Mouse (Mus musculus) right cerebral cortex, adult 2 months (tissue): ENCODE data around the gene Zfp358.

Source experiments
- DNase-seq, 2 experiments: peaks; one replicate each; pipeline ENCODE4 v3.0.0; 2021 to 2022; ENCODE audit warnings: low spot score in 2 of 2

Gene Zfp358

DNA sequence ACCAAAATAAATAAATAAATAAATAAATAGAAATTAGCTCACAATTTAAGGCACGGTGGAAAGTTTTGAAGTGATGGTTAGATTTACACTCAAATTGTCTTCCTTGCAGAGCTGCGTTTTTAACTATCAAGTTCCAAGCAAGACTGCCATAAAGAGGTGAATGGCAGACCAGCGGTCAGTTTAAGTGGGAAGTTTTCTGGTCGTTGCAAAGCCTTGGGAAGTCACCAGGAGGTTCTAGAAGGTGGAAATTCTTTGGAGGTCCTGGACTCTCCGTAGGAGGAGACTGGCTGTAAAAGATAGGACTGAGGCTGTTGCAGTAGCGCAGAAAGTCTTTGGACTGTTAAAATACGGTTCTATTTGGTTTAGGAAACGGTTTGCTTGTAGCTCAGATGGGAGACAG lies 6.8 kb downstream of the Zfp358 start:
- DNase-seq = no peak

DNA sequence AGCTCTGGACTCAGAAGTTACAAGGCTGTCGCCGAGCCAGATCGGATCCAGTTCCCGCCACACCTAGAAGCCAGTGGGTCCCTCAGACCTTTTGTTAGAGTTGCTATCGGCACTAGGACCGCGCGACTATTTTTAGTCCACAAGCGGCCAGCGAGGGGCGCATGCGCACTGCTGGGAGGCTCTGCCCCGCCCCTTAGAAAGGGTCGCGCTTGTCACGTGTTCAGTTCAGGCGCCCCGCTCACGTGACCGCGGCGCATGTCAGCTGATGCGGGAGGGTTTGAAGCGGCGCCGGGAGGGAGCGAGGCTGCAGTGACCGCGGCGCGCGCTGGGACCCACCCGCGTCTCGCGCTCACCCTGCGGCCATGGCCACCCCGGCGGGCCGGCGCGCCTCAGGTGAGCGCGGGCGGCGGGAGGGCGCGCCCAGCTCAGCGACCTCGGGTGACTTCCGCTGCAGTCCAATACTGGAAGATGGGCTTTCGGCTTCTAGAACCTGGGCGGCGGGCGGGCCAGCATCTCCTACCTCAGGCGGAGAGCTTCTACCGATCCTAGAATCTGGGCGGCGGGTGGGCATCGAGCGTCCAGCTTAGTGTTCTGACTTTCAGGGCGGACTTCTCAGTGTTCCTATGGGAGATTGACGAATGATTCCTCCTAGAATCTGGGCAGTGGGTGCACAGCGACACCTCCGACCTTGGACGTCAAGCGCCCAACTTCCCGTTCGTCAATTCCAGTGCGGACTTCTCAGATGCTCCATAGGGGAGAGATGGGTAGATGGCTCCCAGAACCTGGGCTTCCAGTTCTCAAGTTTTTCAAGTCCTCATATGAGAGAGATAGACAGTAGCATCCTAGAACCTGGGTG lies 7.5 kb downstream of the Zfp358 start, which contains the start of gene Mcoln1:
Mcoln1 (plus strand) TSS at position 223 of the 856 bp plus-strand sequence.
- peak; percentile 97 to 99 for DNase-seq

DNA sequence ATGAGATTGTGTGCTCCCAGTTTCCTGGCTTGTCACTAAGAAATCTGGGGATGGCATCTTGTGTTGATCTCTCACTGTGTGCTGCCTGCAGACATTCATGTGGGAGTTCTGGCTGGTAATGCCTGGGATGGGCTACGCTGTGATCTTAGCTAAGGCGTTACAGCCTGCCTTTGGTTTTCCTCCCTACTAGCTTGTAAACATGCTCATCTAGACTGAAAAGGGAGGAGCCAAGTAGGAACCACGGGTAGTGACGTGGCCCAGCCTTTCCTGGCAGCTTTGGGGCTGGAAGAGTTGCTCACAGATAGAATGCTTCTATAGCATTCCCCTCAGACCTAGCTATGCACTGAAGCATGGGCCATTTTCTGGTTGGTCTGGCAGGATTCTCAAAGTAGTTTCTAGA lies 9.3 kb downstream of the Zfp358 start:
- DNase-seq = peak; percentile 36 to 43

DNA sequence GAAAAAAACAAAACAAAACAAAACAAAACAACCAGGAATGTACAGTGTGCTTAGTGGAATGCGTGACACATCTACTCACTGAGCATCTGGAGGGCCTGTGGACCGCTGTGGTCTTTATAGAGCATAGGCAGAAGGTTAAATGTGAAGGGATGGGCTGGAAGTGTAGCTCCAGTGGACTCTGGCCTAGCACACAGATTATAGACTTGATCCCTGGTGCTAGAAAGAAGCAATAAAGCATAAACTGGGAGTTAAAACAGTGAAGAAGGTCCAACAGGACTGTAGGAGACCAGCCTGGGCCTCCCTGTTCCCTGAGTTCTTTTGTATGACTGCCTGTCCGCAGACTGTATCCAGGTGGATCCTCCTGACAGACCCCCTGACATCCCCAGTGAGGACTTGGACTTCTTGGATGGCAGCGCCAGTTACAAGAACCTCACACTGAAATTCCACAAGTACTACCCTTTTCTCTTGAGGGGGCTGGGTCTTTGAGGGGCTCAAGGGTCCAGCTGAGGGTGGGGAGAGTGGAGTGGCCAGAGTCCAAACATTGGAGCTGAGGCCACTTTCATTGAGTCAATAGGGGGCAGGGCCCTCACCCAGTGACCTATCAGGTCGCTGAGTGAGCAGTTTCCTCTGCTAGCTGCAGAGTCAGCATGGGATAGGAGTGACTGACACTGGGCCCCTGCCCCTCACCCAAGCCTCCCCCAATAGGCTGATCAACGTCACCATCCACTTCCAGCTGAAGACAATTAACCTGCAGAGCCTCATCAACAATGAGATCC lies 15.2 kb downstream of the Zfp358 start:
- DNase-seq = no peak

DNA sequence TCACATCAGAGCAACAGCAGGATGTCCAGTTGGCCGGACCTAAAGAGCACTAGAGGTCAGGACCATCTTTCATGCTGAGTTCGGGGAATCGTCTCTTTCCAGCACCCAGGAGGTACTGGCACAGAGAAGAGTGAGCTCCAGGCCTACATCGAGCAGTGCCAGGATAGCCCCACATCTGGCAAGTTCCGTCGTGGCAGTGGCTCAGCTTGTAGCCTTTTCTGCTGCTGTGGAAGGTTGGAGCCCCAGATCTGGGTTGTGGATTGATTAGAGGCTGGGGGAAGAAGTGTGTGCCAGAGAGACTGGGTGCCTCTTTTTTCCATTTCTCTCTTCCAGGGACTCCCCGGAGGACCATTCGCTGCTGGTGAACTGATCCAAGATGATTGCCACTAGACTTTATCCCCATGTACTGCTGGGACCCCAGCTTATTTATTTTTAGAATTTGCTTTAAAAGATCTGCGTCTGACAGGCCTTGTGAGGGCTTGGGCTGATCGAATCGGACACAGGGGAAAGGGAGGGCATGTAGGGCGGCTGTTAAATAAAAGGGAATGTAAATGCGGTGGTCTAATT lies 21.8 kb downstream of the Zfp358 start:
- DNase-seq = no peak

DNA sequence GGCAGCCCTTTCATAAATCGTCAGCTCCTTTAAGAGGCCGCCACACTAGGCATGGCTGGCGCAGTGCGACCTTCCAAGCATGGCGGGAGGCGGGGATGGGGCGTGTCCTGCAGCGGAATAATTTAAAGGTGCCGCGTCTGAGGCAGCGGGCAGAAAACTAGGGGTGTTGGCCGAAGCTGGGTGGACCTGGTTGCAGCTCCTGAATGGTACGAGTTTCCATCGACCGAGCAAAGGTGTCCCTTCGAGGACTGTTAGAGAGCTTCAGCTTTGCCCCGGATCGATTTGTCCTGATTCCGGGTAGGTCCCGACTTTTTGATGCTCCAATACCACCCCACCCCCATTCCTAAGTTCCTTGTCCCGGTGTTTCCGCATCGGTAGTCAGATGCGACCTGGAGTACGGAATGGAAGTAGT lies 22.3 kb downstream of the Zfp358 start, which contains the start of gene Pnpla6:
Pnpla6 (plus strand) TSS at position 125 of the 412 bp plus-strand sequence.
- DNase-seq = peak; percentile 89 to 92

DNA sequence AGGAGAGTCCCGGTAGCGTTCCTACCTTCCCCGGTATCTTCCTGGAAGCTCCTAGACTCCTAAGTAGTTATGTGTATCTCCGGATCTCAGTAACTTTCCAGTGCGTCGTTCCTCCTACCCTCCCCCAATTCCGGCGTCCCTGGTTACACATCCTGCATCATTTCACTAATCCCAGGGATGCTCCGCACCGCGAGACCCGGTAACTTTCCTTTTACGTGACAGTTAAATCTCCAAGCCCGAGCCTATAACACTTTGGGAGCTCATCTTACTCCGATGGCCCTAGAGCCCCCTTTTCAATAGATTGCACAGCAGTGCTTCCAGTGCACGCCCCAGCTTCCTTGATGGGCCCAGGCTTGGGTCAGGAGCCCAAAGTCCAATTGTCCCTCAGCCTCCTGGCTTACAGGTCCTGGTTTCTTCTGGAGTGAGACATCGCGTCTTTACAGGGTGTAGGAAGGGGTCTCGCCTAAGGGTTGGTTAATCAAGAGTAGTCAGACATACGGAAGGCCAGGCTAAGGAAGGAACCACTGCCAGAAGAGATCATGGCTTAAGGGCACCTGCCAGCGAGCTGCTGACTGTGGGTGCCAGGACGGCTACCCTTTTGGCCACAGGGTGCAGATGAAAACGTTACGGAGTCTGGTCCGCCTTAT lies 23.0 kb downstream of the Zfp358 start:
- peak; percentile 68 to 77 for DNase-seq

DNA sequence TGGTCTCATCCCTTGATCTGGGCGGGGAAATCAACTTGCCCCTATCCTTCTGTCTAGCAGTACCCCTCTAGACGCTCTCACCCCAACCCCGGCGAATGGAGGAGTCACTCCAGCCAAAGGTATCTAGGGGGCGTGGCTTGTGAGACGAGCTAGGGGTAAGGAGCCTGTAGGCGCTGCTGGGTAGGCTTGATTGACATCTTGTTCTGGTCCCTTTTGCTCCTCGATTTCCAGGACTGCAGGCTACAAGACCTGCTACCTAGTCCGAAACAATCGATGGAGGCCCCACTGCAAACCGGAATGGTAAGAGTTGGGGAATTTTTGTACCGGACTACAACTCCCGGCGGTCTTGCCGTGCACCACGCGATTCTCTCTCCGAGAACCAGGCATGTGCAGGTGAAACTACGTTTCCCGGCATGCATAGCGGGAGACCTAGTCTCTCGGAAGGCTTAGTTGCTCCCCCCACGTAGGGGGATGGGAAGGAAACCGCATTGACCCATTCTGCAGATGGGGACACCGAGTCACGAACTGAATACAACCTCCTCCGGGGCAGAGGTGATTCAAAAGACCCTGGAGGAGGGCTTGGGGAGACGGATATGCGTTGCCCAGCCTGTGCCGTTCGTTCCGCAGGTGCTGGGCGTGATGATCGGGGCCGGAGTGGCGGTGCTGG lies 23.6 kb downstream of the Zfp358 start:
- peak; percentile 97 to 98 for DNase-seq

DNA sequence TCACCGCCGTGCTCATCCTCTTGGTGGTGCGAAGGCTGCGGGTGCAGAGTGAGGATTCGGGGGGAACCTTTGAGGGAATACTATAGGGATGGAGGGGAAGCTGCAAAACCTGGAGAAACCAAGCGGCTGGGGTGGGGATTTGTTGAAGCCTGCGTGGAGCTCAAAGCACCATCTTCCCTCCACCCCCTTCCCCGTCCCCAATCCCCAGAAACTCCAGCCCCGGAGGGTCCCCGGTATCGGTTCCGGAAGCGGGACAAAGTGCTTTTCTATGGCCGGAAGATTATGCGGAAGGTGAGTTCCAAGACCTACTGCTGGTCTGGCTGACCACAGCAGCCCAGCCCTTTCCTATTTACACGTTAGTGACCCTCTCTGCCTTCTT lies 24.2 kb downstream of the Zfp358 start:
- peak; percentile 27 to 34 for DNase-seq

DNA sequence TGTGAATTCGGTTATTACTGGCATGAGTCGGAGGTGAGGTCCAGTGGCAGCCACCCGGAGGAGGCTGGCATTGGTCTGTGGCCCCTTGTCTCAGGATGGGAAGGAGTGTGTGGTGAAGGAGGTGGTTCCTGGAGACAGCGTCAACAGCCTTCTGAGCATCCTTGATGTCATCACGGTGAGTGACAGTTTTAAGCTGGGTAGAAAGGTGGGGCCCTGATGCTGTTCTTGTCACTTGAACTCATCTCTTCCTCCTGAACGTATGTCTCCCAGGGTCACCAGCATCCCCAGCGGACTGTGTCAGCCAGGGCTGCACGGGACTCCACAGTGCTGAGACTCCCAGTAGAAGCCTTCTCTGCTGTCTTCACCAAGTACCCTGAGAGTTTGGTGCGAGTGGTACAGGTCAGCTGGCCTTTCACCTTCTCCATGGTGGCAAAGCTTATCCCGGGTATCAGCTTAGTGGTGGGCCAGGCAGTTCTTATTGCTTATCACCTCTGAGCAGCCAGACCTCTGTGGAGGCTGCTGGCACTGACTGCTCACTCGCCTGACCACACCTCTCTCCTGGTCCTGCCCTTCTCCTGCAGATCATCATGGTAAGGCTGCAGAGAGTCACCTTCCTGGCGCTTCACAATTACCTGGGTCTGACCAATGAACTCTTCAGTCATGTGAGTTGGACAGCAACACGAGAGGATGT lies 29.2 kb downstream of the Zfp358 start:
- no peak for DNase-seq

DNA sequence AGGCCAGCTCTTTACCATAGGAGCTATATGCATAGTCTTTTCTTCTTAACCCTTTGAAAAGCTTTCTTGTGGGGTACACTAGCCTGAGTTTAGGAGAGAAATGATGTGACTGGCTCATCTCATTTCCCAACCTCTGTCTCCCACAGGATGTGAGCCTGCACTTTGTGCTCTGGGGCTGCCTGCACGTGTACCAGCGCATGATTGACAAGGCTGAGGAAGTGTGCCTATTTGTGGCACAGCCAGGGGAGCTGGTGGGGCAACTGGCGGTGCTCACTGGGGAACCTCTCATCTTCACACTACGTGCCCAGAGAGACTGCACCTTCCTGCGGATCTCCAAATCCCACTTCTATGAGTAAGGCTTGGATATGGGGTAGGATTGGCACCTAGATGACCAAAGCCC lies 37.9 kb downstream of the Zfp358 start:
- no peak for DNase-seq

DNA sequence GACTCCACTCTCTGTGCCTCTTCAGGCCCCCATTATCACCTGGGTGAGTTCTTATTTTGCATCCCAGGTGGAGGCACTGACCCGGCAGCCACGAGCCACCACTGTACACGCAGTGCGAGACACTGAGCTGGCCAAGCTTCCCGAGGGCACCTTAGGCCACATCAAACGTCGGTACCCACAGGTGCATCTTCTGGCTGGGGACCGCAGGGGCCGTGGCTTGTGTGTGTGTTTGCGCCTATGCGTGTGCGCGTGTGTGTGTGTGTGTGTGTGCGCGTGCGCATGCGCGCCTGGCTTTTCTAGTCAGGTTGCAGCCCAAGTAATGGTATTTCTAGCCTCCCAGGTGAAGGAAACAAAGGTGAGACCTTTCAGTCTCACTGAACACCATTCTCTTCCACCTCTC lies 39.0 kb downstream of the Zfp358 start:
- no peak for DNase-seq

DNA sequence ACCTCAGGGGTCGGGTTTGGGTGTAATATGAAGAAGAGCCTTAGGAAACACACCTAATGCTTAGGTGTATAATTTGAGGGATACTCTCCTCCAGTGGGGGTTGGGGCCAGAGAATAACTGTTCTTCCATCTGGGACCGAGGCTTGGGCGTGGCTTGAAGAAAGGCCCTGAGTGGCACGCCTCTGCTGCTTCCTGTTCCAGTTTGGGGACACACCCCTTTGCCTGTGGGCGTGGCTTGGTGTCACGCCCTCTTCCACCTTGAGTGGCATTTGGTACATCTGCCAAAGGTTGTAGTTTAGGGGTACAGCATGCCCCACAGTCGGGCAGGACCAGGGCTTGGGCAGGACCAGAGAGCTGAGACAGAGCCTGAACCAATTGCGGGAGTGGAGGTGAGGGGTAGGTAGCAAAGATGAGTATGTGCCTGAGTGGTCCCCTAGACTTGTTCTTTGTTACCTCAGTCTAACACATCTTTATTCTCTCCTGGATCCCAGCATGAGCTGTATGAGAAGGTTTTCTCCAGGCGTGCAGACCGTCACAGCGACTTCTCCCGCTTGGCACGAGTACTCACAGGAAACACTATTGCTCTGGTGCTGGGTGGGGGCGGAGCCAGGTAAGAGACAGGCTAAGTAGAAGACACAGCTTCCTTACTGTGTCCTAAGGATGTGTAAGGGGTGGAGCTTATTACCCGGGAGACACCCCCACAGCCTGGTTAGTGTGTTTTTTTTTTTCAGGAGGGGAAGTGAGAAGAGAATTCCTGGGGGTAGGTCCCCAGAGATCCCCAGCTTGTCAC lies 43.3 kb downstream of the Zfp358 start:
- DNase-seq = no peak

DNA sequence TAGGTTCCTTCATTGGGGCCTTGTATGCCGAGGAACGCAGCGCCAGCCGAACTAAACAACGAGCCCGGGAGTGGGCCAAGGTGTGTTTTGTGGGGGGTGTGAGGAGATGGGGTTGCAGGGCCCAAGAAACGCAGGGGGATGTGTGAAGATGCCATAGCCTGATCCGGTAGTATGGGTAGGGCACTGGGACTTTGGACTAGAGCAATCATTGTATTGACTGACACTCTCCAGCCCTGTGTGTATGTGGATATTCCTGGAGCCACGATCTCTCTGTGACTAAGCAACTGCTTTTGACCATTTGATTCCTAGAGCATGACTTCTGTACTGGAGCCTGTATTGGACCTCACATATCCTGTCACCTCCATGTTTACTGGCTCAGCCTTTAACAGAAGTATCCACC lies 44.0 kb downstream of the Zfp358 start:
- DNase-seq = no peak

DNA sequence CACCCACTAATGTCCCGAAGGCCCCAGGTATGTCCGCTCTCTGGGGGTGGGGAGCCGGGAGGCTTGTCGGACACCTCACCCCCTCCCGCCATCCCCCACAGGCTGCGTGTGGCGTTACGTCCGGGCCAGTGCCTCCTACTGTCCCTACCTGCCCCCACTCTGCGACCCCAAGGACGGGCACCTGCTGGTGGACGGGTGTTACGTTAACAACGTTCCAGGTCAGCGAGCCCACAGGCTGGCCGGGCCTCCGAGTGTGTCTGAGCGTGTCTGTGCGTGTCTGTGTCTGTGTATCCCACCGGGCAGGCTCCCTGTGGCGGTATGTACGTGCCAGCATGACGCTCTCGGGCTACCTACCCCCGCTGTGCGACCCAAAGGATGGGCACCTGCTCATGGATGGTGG lies 44.7 kb downstream of the Zfp358 start:
- DNase-seq = no peak

DNA sequence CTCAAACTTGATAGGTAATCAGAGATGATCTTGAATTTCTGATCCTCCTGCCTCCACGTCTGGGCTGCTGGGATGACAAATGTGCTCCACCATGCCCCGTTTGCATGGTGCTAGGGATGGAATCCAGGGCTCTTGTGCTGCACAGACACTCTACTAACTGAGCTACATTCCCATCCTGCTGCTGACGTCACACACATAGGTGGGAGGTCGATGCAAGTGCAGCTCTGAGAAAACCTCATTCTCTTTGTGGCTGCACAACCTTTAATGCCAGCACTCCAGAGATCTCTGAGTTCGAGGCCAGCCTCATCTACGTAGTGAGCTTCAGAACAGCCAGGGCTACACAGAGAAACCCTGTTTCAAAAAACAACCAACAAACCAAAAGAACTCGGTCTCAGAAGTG lies 46.2 kb downstream of the Zfp358 start:
- no peak for DNase-seq

DNA sequence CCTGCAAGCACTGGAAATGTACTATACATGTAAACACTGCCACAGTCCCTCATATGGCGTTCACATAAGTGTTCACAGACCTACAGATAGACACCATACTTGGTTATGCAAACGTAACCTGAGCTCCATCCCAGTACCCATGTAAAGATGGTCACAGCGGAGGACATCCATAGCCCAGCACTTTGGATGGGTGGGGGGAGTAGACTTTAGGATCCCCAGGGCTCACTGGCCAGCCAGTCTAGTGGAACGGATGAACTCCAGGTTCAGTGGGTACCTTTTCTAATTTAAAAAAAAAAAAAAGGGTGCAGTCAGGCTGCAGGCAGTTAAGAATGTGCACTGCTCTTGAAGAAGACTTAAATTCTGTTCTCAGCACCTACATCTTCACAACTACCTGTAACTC lies 47.1 kb downstream of the Zfp358 start:
- DNase-seq = no peak

DNA sequence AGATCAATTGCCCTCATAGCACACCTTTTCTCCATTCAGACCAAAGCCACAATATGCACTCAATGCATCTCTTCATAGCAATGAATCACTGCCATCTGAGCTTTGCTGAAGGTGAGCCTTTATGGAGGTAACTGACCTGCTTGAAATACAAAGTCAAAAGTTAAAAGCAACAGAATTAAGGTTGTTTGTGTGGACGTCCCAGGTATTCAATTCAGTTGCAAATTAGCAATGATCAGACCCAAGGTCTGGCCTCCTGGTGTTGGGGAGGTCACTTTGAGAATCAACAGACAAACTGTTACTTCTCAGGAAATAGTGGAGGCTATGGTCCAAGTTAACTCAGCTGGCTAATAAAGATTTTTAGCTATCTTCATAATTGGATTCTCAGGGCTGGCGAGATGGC lies 53.6 kb downstream of the Zfp358 start:
- DNase-seq = no peak
